Mouse (Mus musculus) testis, adult 2 months (tissue): ENCODE results near the gene Ptx3. TPM values are rescaled to one million over a fixed set of nuclear protein-coding genes. Genes with fewer than 3 reads are reported as not detected.

Experiments used
- H3K27ac ChIP-seq: fragments of 200-500 bp; 2 replicates; pipeline ENCODE4 v1.5.1; 2012; ENCODE audit warnings: low read depth, low read length; ENCODE audit not compliant: control insufficient read depth, insufficient read depth
- H3K27me3 ChIP-seq: fragments of 200-500 bp; 2 replicates; pipeline ENCODE4 v1.6.1; 2012; ENCODE audit warnings: mild to moderate bottlenecking, low read length, moderate library complexity; ENCODE audit not compliant: control insufficient read depth, insufficient read depth
- H3K36me3 ChIP-seq: fragments of 200-500 bp; 2 replicates; pipeline ENCODE4 v1.6.1; 2012; ENCODE audit warnings: mild to moderate bottlenecking, low read length; ENCODE audit not compliant: control insufficient read depth, insufficient read depth
- H3K4me1 ChIP-seq: fragments of 200-500 bp; 2 replicates; pipeline ENCODE4 v1.6.1; 2012; ENCODE audit warnings: low read length; ENCODE audit not compliant: control insufficient read depth, insufficient read depth
- H3K4me3 ChIP-seq: fragments of 200-500 bp; 2 replicates; pipeline ENCODE4 v1.5.1; 2012; ENCODE audit warnings: low read depth, mild to moderate bottlenecking, low read length, moderate library complexity, mixed read lengths; ENCODE audit not compliant: control insufficient read depth
- CTCF ChIP-seq: fragments of 200-500 bp; IDR thresholded peaks from 2 replicates; pipeline ENCODE4 v1.5.1; 2012; ENCODE audit warnings: low read depth, mild to moderate bottlenecking, inconsistent platforms, low read length, moderate library complexity; ENCODE audit not compliant: control insufficient read depth, insufficient read depth, insufficient replicate concordance
- POLR2A ChIP-seq: fragments of 200-500 bp; IDR thresholded peaks from 2 replicates; pipeline ENCODE4 v1.6.1; 2012; ENCODE audit warnings: low read depth, mild to moderate bottlenecking, inconsistent platforms, low read length, moderate library complexity; ENCODE audit not compliant: control insufficient read depth
- polyA plus RNA-seq: library from polyadenylated mRNA; depleted of rRNA; stranded (reverse); fragments of >200 nt; gene quantifications from 2 replicates; pipeline ENCODE4 v1.2.3, GENCODE M21; 2012; rRNA removed

Gene Ptx3
- polyA plus RNA-seq, 1 experiment: 0.09 TPM

DNA sequence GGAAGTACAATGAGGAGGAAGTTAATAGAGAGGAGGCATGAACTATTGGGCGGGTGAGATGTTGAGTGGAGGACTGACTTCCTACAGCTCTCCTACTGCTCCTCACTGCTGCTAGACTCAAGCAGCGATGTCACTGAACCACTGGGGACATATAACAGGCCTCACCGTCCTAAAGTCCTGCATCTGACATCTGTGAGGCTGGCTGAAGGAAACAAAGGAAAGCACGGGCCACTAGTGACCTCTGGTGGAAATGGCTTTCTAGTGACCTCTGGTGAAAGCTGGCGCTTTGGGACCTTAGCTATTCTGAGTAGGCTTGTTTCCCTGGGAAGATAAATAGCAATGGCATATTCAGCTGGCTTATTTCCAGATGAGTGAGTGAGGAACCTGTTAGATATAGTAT, 42.6 kb downstream of the Ptx3 start:
- Histone ChIP-seq H3K27me3 (no peaks in the 10 kb centered on the region), H3K4me3 (no peak overlapping the region), H3K36me3 (no peaks in the 10 kb centered on the region), H3K4me1 (no peaks in the 10 kb centered on the region), H3K27ac (no peak overlapping the region)
- TF ChIP-seq POLR2A (no peak), CTCF (no peak)

DNA sequence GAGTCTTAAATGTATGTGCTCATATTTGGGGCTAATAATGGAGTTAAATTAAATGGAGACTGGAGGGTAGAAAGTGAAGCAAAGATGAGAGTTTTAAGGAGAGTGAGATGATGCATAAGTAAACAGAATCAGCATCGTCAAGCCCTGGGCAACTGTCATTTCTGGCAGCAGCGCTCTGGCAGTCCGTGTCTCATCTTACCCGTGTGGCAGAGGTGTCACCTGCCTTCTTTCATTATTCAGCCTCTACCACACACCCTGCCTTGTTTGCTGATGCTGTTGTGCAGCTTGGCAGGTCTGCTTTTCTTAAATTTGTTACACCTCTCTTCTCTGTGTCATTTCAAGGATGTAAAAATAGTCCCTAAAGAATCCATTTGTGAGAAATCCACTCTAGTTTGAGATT, 43.6 kb downstream of the Ptx3 start:
- Histone ChIP-seq H3K4me3 (no peak overlapping the region), H3K36me3 (no peaks in the 10 kb centered on the region), H3K27ac (no peak overlapping the region), H3K27me3 (no peaks in the 10 kb centered on the region), H3K4me1 (no peaks in the 10 kb centered on the region)
- no peak for TF ChIP-seq CTCF
- no peak for TF ChIP-seq POLR2A

Other genes with a start within 250 kb of the Ptx3 start
- gene Veph1, start 76.9 kb downstream of the Ptx3 start, polyA plus RNA-seq: 0.14 and 0.19 TPM in 2 replicates